Mouse (Mus musculus) brain, embryonic 14.5 days (tissue): ENCODE data around the gene Comt.

Experiments
- CTCF ChIP-seq: fragments of 200-500 bp; IDR thresholded peaks from 2 replicates; pipeline ENCODE4 v1.5.1; 2012; ENCODE audit warnings: inconsistent platforms, mild to moderate bottlenecking, moderate library complexity, borderline replicate concordance; ENCODE audit not compliant: insufficient read depth, insufficient read length; ENCODE audit errors: extremely low read depth
- POLR2A ChIP-seq: fragments of 200-500 bp; IDR thresholded peaks from 2 replicates; pipeline ENCODE4 v1.6.1; 2012; ENCODE audit warnings: mild to moderate bottlenecking, inconsistent platforms, borderline replicate concordance; ENCODE audit not compliant: poor library complexity, insufficient read depth, insufficient read length, severe bottlenecking; ENCODE audit errors: extremely low read depth

DNA sequence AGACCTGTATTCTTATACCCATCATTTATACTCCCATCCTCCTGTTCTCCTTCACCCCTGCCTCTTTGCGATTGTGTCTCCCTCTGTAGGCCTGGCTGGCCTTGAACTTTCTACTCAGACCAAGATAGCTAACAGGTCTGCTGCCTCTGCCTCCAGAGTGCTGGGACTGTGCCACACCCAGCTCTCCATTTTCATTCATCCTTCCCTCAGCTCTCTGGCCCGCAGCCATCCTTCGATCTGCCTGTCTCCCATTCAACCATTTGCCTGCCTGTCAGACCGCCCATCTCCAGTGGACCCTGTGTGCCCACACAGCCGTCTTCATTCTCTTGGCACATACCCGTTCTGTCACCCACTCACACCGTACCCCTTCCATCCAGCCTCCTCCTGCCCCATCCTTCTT lies 42.4 kb downstream of the Comt start:
- no peak for TF ChIP-seq CTCF
- TF ChIP-seq POLR2A: no peak
